Mouse (Mus musculus) lung, adult 2 months (tissue): ENCODE results near the gene Rpp30.

Experiments used
- CTCF ChIP-seq: fragments of 200-500 bp; IDR thresholded peaks from 2 replicates; pipeline ENCODE4 v1.5.1; 2011; ENCODE audit warnings: mild to moderate bottlenecking, low read length, control low read depth; ENCODE audit not compliant: insufficient read depth
- POLR2A ChIP-seq: fragments of 200-500 bp; IDR thresholded peaks from 2 replicates; pipeline ENCODE4 v1.6.1; 2011; ENCODE audit warnings: low read depth, mild to moderate bottlenecking, control low read depth, low read length, borderline replicate concordance; ENCODE audit errors: extremely low read depth

- TF ChIP-seq CTCF (no peak), POLR2A (no peak)
Measured at GRCm38 (mm10) chr19:36062801-36063529, 20.6 kb upstream of the Rpp30 start.
